ENCODE assay signal across 15 mouse cellular contexts in genomic region chr16:49781556-49782156, GRCm38 (mm10). TPM values are rescaled to one million over a fixed set of nuclear protein-coding genes. Genes with fewer than 3 reads are reported as not detected.
DNase-seq lines count a peak whose midpoint lies in the region.
"Had no signal": no experiment of that assay in that cellular context is flagged by ENCODE, and none has a peak within 500 bp of the region (broad histone marks: within the 10 kb centered on the region; RNA-seq: fewer than 3 reads in every experiment).

No protein-coding gene starts in this region.

- no peak overlapping the region for H3K4me3 ChIP-seq in macrophage (ENCODE audit: inconsistent target)
- no peak overlapping the region for H3K4me3 ChIP-seq in midbrain, embryonic 10.5 days
- H3K4me3 ChIP-seq: forebrain, embryonic 12.5 days; heart, adult 2 months had no signal

- WGBS in macrophage (ENCODE audit: missing documents) = 0% methylated on average over 4 of the region's 5 CpGs
- 89% methylated on average over 5 of the region's 5 CpGs for WGBS in midbrain, embryonic 10.5 days

- H3K27me3 ChIP-seq in midbrain, embryonic 10.5 days (ENCODE audit: low read depth, poor library complexity, severe bottlenecking) = no peaks in the 10 kb centered on the region
- H3K27me3 ChIP-seq: forebrain, embryonic 12.5 days had no signal

- DNase-seq in heart, adult 11 months = peak; percentile 88
- DNase-seq in heart, postnatal 36 days = no peak
- peak; percentile 54 for DNase-seq in thymus, postnatal 14 days
- DNase-seq in thymus, postnatal 4 days = no peak
- DNase-seq in layer of hippocampus, postnatal 36 days = no peak
- no peak for DNase-seq in retina, postnatal 1 day
- DNase-seq in midbrain, embryonic 10.5 days (ENCODE audit: low spot score) = no peak
- DNase-seq: adrenal gland, postnatal 25 days; heart, adult 2 months; heart, postnatal 14 days had no signal

- H3K79me2 ChIP-seq in macrophage (ENCODE audit: inconsistent target) = no peaks in the 10 kb centered on the region

- H3K27ac ChIP-seq in macrophage = peak overlapping the region; percentile 54
- H3K27ac ChIP-seq in midbrain, embryonic 10.5 days (replicated peaks) = no peak overlapping the region
- H3K27ac ChIP-seq: forebrain, embryonic 12.5 days; heart, adult 2 months; kidney, postnatal 0 days; liver, embryonic 14.5 days had no signal

- H3K9me3 ChIP-seq in midbrain, embryonic 10.5 days (replicated peaks) = no peaks in the 10 kb centered on the region
- H3K9me3 ChIP-seq: forebrain, embryonic 12.5 days; G1E had no signal

- intact Hi-C loops in heart, postnatal 36 days (cut with DNase I) = no loop called here

- no peaks in the 10 kb centered on the region for H3K4me1 ChIP-seq in midbrain, embryonic 10.5 days
- H3K4me1 ChIP-seq: forebrain, embryonic 12.5 days had no signal

- no peaks in the 10 kb centered on the region for H3K36me3 ChIP-seq in macrophage (ENCODE audit: inconsistent target)
- no peaks in the 10 kb centered on the region for H3K36me3 ChIP-seq in midbrain, embryonic 10.5 days
- H3K36me3 ChIP-seq: forebrain, embryonic 12.5 days; G1E had no signal

RNA-seq across cellular contexts. Expression of gene Cd47, which starts 18.7 kb away (rescaled TPM):
- total RNA-seq in heart, postnatal 36 days (2021) = 10 to 100 TPM; 82.9 to 83.0 TPM
- 100 to 1,000 TPM in 25 of 26 experiments, 10 to 100 TPM in 1; 99.8 to 292 (median 199) TPM for total RNA-seq in macrophage (2018; cell fraction: chromatin; rRNA removed)
- 100 to 1,000 TPM; 255 to 660 (median 372) TPM for total RNA-seq in macrophage (2018; cell fraction: cytosol; rRNA removed)
- total RNA-seq in macrophage (2018; cell fraction: nucleus; rRNA removed) = 100 to 1,000 TPM; 189 to 618 (median 367) TPM
- polyA plus RNA-seq in macrophage (2018) = 220 to 294 TPM (median 226 TPM) in 3 replicates
- 100 to 1,000 TPM; 223 to 229 TPM for total RNA-seq in layer of hippocampus, postnatal 36 days (2021)
- polyA plus RNA-seq in midbrain, embryonic 10.5 days (2016; fragmentation: Nextera tagmentation; extraction: Ambion mirVana) = 38.4 and 46.3 TPM in 2 replicates

Comparison
In these comparisons a context has a peak if more than half of its experiments do, and no peak if none do; other contexts are left out.
1. DNase-seq: peak in heart, adult 11 months (single experiment) and thymus, postnatal 14 days (single experiment); none in heart, postnatal 36 days (0 of 2), thymus, postnatal 4 days (single experiment), layer of hippocampus, postnatal 36 days (0 of 2), retina, postnatal 1 day (single experiment) and midbrain, embryonic 10.5 days (single experiment).